Mouse (Mus musculus) spleen, adult 2 months (tissue): ENCODE results near the gene Macrod2.

Experiments used
- CTCF ChIP-seq: fragments of 200-500 bp; IDR thresholded peaks from 2 replicates; pipeline ENCODE4 v1.5.1; 2011; ENCODE audit warnings: mild to moderate bottlenecking, inconsistent platforms; ENCODE audit not compliant: insufficient read depth, insufficient read length, insufficient replicate concordance; ENCODE audit errors: extremely low read depth
- POLR2A ChIP-seq: fragments of 200-500 bp; IDR thresholded peaks from 2 replicates; pipeline ENCODE4 v1.6.1; 2011; ENCODE audit warnings: low read depth, low read length, inconsistent platforms

- TF ChIP-seq POLR2A (no peak), CTCF (no peak)
Observed at GRCm38 (mm10) chr2:141897951-141898350, 1502.8 kb downstream of the Macrod2 start.
